Mouse (Mus musculus) kidney, postnatal 10 days (tissue): Measurements from ENCODE around the gene Cox6b1.

Source experiments
- DNase-seq: peaks from one replicate; pipeline ENCODE4 v3.0.0; 2021; ENCODE audit warnings: mixed read lengths

The Cox6b1 gene

GRCm38 (mm10) chr7:30625530-30626384 lies at the start of gene Cox6b1:
TSS of gene Cox6b1 (minus strand) at chr7:30626151.
- DNase-seq, result peak; percentile 93

- no peak for DNase-seq
Observed at GRCm38 (mm10) chr7:30671480-30671879, 45.5 kb upstream of the Cox6b1 start, which contains the start of gene Pmis2. TSS of gene Pmis2 (minus strand) at chr7:30671605.

- no peak for DNase-seq
Observed at GRCm38 (mm10) chr7:30669229-30669628, 43.3 kb upstream of the Cox6b1 start.

GRCm38 (mm10) chr7:30665321-30665720 lies 39.4 kb upstream of the Cox6b1 start:
- DNase-seq, result no peak

GRCm38 (mm10) chr7:30664529-30665200 lies 38.7 kb upstream of the Cox6b1 start, which contains the start of gene Haus5:
TSS of gene Haus5 (minus strand) at chr7:30664994.
- peak; percentile 95 for DNase-seq

GRCm38 (mm10) chr7:30649591-30650540 lies 23.9 kb upstream of the Cox6b1 start, which contains the start of gene Rbm42:
TSS of gene Rbm42 (minus strand) at chr7:30650317.
- DNase-seq, result peak; percentile 99

- DNase-seq, result no peak
Observed at GRCm38 (mm10) chr7:30639083-30639482, 13.1 kb upstream of the Cox6b1 start.

GRCm38 (mm10) chr7:30636395-30636794 lies 10.4 kb upstream of the Cox6b1 start:
- DNase-seq, result no peak

GRCm38 (mm10) chr7:30635752-30636151 lies 9.8 kb upstream of the Cox6b1 start, which contains the start of gene Etv2:
TSS of gene Etv2 (minus strand) at chr7:30635852.
- no peak for DNase-seq

- DNase-seq, result peak; percentile 70
Observed at GRCm38 (mm10) chr7:30634621-30635020, 8.7 kb upstream of the Cox6b1 start.

GRCm38 (mm10) chr7:30633762-30634412 lies 7.9 kb upstream of the Cox6b1 start:
- DNase-seq, result no peak

- DNase-seq, result no peak
Observed at GRCm38 (mm10) chr7:30629013-30629412, 3.1 kb upstream of the Cox6b1 start.

GRCm38 (mm10) chr7:30626647-30627046 lies 696 bp upstream of the Cox6b1 start:
- DNase-seq, result no peak

GRCm38 (mm10) chr7:30619202-30619601 lies 6.7 kb downstream of the Cox6b1 start:
- DNase-seq, result no peak

- no peak for DNase-seq
Observed at GRCm38 (mm10) chr7:30618658-30619057, 7.3 kb downstream of the Cox6b1 start.

GRCm38 (mm10) chr7:30615049-30615760 lies 10.7 kb downstream of the Cox6b1 start:
- DNase-seq, result no peak

- no peak for DNase-seq
Observed at GRCm38 (mm10) chr7:30614454-30614853, 11.5 kb downstream of the Cox6b1 start.

GRCm38 (mm10) chr7:30613529-30614112 lies 12.3 kb downstream of the Cox6b1 start:
- DNase-seq, result peak; percentile 81

- DNase-seq, result no peak
Observed at GRCm38 (mm10) chr7:30612654-30613402, 13.1 kb downstream of the Cox6b1 start, which contains the start of gene Upk1a. TSS of gene Upk1a (minus strand) at chr7:30612847.

- no peak for DNase-seq
Observed at GRCm38 (mm10) chr7:30610043-30610442, 15.9 kb downstream of the Cox6b1 start.
